Mouse (Mus musculus): ENCODE results near the gene Slc25a28.

GRCm38 (mm10) chr19:43615571-43616414 lies 58.9 kb downstream of the Slc25a28 start:
- TF ChIP-seq CTCF (IDR thresholded peaks at IDR 0.05; ENCODE audit: control insufficient read depth, insufficient read depth, insufficient read length) (no peak), FOSL1 (IDR thresholded peaks at IDR 0.05; ENCODE audit: insufficient read depth, low read length, poor library complexity, severe bottlenecking) (no peak)

All from C2C12 (cell line).